Mouse (Mus musculus) E14TG2a.4 (cell line): ENCODE measurements around the gene Gm1123.

Experiments used
- CTCF ChIP-seq: conservative IDR thresholded peaks from 2 replicates; pipeline ENCODE4 v1.5.1; 2014; ENCODE audit warnings: low read length
- POU5F1 ChIP-seq: IDR thresholded peaks from 2 replicates; pipeline ENCODE4 v1.6.1; 2014; ENCODE audit warnings: low read length, borderline replicate concordance

GRCm38 (mm10) chr9:99009898-99010199, 25.7 kb downstream of the Gm1123 start:
- TF ChIP-seq CTCF (no peak), POU5F1 (no peak)
